Mouse (Mus musculus): Measurements from ENCODE around the gene Ptpro.

DNA sequence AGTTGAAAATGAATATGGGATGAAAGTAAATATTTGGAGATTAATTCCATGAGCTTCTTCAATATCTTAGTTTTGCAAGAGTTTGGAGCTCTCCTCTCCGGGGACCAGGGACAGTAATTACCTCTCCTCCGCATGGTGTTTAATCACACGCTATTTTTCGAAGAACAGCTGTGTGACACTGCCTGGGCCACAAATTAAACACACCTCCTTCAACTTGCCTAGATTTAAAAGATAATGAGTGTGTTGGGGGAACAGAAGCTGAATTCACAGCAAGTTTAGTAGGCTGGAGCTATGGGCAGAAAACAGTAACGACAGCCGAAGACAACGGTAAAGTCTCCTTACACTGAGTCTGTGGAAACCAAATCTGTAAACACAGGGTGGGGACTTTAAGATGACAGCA lies 35.7 kb downstream of the Ptpro start:
- no peak for TF ChIP-seq CHD2 (IDR thresholded peaks at IDR 0.05; ENCODE audit: low read depth, low read length)
- TF ChIP-seq MAFK (IDR thresholded peaks at IDR 0.05; ENCODE audit: insufficient read depth, low read depth, low read length): no peak
- no peak for TF ChIP-seq ZC3H11A (IDR thresholded peaks at IDR 0.05; ENCODE audit: borderline replicate concordance, low read depth, low read length)

Data from ES-E14 (cell line).